Mouse (Mus musculus) left cerebral cortex, postnatal 14 days (tissue): ENCODE measurements around the gene Dock1. TPM values are rescaled to one million over a fixed set of nuclear protein-coding genes. Genes with fewer than 3 reads are reported as not detected.

Experiments used
- DNase-seq, 2 experiments: peaks; one replicate each; pipeline ENCODE4 v3.0.0; 2021 to 2022; ENCODE audit warnings: low spot score in 2 of 2, mixed read lengths in 1 of 2
- intact Hi-C: fragments of 180-260 bp; cut with DNase I; formaldehyde crosslinking; loops from one replicate; pipeline ENCODE4 v1.15.1; 2025
- total RNA-seq, 2 experiments: library from RNA; stranded (reverse); gene quantifications; 2 replicates each; pipeline ENCODE4 v1.2.3; 2021

Dock1 gene
- total RNA-seq, 2 experiments from 2014 or later, result 19.3 to 21.5 TPM

- DNase-seq, result no peak
- intact Hi-C loops, result no loop called here
Measured at GRCm38 (mm10) chr7:135077806-135078205, 407.4 kb downstream of the Dock1 start.

DNA sequence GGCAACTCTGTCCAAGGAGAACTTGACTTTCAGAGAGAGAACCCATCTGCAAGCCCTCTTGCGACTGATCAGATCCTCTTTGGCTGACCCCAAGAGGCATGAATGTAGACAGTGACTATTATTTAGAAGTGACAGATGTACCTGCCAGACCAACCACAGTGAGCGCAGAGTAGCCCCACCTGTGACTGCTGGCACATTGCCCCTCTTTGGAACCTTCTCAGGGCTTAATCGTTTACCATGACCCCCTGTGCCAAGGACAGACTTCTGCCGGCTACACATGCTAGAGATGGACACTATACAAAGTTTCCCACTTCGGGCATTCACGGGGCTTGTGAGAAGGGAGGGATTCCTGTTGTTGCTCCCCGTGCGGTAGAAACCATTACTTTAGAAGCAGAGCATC, 413.0 kb downstream of the Dock1 start:
- intact Hi-C loops, result no loop called here
- DNase-seq, result no peak

DNA sequence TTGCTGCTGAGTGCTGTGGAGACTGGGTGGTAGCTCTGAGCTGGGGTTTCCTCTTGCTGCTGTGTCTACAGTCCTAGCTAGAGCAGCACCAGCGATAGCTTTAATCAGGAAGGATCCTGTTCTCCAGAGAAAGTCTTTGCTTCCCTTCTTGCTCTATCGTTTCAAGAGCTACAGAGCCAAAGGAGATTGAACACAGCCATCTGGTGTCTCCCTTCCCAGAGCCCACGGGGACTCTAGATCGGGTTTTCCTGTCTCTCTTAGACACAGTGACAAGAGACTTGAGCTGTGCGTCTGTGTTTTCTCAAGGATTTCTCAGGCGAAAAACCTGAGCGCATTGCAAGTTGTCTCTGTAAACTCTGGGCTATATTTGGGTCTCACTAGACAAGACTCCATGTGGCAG, 413.6 kb downstream of the Dock1 start:
- DNase-seq, result peak; percentile 14 to 18
- intact Hi-C loops, result no loop called here

- intact Hi-C loops, result no loop called here
- no peak for DNase-seq
Measured at GRCm38 (mm10) chr7:135086556-135086955, 416.1 kb downstream of the Dock1 start.

DNA sequence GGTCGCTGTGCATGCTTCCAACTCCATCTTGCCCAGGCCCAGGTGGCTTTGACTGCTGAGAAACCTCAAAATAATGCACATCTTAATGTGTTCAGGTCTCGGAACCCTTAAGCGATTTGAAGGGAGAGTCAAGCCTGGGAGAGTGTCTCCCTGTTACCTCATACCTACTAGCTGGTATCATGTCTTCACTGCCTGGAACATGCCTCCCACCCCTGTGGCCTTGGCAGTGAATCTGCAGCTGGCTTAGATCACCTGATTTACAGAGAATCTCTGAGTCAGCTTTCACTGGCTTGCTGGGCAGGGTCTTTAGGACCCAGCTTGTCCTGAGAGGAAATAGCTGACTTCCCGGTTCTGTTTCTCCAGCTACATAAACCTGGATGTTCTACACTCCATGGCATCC, 419.2 kb downstream of the Dock1 start:
- DNase-seq, result no peak
- intact Hi-C loops, result no loop called here

DNA sequence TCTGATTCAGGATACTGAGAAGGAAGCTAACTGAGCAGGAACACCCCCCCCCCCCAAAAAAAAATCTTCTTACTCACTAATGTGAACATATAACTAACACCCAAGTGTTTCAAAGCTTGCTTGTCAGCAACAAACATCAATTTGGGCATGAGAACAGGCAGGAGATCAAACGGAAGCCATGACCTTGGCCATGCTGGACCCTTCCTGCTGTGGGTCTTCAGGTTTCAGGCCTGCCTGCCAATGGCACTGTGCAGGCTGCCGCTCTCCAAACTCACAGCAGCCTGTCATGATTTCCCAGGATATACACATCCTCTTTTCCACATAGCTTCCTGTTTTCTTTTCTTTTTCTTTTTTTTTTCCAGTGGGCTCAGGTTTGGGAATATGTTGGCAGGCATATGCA, 423.4 kb downstream of the Dock1 start:
- intact Hi-C loops, result no loop called here
- DNase-seq, result no peak

GRCm38 (mm10) chr7:135101921-135102320, 431.5 kb downstream of the Dock1 start:
- intact Hi-C loops, result no loop called here
- no peak for DNase-seq

DNA sequence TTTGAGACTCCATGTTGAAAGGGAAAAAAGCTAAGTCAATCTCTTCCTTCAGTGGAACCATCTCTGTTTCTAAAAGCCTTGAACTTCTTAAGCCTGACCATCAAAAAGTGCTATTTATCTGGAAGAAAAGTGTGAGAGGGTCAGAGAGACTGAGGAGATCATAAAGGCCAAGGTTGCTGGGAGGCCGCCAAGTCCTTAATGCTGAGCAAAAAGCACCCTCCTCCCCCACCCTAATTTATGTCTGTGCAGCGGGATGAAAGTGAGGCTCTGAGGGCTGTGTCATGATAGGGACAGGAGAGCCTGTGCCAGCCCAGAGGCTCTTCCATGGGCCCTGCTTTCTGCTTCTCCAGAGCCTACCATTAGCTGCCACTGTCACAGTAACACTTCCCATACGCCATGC, 436.1 kb downstream of the Dock1 start:
- intact Hi-C loops, result no loop called here
- DNase-seq, result no peak

- DNase-seq, result no peak
- intact Hi-C loops, result no loop called here
Measured at GRCm38 (mm10) chr7:135110307-135110706, 439.9 kb downstream of the Dock1 start.

DNA sequence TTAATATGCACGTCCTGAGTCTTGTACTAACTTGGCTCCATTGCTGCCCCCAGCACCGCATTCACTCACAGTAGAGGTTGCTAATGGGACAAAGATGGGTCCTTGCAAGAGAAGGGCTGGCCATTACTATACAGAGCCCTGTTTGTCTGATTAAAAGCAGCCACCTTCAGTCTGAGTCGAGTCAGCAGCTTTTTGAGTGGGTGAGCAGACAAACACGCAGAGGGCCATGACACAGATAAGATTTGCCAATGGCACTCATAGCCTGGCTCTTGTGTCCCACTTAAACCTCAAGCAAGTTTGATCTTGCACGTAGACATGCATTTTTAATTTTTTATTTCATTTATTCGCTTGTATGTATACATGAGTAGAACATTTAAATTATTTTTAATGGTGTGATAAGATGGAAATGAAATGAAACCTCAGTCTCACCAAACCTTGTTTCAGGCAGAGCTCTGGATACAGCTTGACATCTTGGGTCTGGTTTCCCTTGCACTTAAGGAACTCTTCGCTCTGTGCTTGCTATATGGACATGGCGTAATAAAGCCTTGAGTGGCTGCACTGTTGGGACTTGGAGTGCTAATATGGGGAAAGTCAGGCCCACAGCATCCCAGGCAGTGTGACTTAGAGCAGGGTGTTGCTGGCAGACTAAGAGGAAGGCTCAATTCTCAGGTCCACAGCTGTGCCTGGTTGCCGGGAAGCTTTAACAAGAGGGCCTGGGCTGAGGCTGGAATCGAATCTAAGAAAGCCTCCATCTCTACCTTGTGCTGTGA, 455.0 kb downstream of the Dock1 start:
- intact Hi-C loops, result no loop called here
- DNase-seq, result no peak

DNA sequence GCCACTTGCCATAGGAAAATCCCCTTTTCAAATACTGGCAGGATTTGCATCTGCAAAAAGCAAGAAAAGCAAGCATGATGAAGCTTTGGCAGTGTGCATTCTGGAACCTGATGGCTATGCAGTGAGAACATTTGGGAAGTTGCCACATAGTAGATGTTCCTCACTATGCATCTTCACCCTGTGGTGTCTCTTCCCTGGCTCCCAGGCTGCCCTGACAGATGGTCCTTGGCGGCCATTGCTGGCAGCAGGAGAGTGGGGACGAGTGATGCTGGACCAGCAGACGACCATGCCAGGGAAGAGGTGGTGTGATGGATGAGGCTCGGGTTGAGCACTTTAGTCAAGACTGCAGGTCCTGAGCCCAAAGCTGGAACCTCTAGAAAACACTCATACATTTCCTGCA, 462.0 kb downstream of the Dock1 start:
- intact Hi-C loops, result no loop called here
- DNase-seq, result no peak

DNA sequence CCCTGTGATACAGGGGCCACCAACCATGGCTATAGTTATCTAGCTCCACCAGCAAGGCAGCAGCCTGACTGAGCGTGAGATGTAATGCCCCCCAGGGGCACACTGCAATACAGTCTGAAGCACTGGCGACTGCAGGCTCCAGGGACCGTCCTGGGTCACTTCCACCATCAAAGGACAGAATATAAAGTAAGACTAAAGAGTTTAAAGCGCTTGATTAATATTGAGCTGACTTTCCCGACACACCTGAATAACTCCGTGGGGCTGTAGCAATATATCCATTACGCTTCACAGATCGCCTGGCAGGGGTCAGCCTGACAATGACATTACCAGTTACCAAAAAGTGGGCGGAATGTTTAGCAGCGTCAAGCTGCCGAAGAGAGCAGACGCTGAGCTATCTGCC, 464.2 kb downstream of the Dock1 start:
- intact Hi-C loops, result no loop called here
- DNase-seq, result no peak

GRCm38 (mm10) chr7:135139153-135139612, 468.7 kb downstream of the Dock1 start:
- peak in 1 of 2 experiments; percentile 62 for DNase-seq
- intact Hi-C loops, result no loop called here

GRCm38 (mm10) chr7:135144731-135145130, 474.3 kb downstream of the Dock1 start:
- intact Hi-C loops, result no loop called here
- no peak for DNase-seq

DNA sequence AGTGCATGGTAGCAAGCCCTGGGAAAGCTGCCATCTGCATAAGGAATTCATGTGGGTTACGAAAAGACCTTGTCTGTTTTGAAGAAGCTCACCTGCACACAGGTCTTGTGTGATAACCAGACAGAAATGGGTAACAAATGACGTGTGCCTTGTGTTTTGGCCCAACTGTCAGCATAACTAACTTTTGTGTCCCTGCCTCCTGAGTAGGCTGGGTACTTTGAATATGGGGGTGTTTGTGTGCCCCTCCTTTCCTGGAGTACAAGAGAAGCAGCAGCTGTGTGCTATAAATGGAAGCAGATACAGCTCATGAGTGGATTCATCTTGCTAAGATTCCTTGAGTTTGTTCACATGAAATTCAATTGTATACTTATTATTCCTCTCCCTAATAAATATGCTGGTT, 480.5 kb downstream of the Dock1 start:
- intact Hi-C loops, result no loop called here
- peak; percentile 26 to 67 for DNase-seq

GRCm38 (mm10) chr7:135157571-135157970, 487.1 kb downstream of the Dock1 start:
- no peak for DNase-seq
- intact Hi-C loops, result no loop called here

DNA sequence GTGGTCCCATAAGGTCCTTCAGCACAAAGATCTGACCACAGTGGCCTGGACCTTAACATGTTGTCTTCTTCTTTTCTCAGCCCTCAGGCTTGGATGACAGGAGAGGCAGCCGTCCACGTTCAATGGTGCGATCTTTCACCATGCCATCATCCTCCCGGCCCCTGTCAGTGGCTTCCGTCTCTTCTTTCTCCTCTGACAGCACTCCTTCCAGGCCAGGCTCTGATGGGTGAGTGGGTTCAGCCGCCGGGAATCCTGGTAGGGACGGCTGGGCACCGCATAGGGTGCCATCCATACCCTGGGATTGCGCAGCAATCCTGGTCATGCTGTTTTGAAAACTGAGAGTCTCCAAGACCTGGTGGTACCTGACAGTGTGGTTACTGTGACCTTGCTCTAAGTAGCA, 487.9 kb downstream of the Dock1 start:
- intact Hi-C loops, result no loop called here
- no peak for DNase-seq

DNA sequence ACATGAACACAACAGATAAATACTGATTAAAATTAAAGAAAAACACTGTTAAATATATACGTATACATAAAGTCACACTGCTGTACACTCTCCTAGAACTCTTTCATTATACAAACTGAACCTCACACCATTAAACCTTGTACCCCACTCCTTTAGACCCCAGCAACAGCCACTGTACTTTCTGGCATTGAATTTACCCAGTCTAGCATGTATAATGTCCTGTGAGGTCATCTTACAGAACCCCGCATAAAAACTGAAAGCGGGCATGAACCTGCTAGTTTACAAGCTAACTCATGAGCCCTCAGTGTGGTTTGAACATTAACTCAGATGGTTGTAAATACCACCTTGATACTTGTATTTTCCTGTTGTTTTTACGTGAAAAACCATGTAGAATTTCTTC, 489.2 kb downstream of the Dock1 start:
- intact Hi-C loops, result no loop called here
- no peak for DNase-seq

- DNase-seq, result peak; percentile 74 to 76
- intact Hi-C loops, result no loop called here
Measured at GRCm38 (mm10) chr7:135165155-135165554, 494.7 kb downstream of the Dock1 start.

DNA sequence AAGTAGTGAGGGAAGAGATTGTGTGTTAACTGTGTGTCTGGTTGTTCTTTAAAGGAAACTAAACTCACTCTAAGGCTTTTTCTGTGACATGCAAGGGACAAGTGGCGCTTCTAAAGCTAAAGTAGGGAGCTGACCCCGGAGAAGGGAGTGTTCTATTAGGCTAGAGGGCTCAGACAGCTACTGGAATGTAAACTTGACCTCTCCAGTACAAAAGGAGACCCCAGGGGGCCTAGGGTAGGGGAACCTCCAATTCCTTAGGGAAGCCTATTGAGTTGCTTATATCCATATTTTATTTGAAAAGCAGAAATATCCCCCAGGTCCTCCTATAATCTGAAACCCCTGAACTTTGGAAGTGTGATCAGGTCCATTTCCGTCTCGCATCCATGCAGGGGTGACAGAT, 499.5 kb downstream of the Dock1 start:
- DNase-seq, result no peak
- intact Hi-C loops, result no loop called here

DNA sequence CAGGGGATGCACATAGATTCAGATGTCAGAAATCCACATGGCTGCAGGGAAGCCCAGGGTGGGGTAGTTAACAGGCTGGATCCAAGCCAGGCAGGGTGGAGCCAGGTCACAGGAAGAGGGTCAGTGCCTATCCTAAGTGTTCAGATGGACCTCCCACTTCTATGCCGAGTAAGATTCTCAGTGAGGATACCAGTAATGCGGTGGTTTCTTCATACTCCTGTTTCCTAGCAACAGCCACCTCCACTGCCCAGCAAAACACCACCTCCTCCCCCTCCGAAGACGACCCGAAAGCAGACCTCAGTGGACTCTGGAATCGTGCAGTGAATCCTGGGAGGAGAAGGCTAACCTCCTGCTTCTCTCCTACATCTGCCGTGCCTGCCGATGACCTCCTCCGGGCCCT, 501.8 kb downstream of the Dock1 start:
- intact Hi-C loops, result no loop called here
- no peak for DNase-seq

DNA sequence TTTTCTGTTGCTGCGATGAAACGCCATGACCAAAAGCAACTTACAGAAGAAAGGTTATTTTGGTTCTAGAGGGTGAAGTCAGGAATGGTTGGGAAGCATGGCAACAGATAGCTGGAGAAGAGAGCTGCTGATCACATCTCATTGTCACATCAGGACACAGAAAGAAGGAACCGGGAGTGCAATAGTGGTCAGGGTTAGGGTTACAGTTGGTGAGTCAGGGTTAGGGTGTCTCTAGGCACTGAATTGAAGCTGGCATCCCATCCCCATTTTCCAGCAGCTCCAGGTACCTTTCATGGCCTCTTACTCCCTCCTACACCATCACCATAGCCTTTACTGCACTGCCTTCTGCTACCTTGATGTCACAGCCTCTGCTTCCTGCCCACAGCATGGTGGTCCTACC, 523.7 kb downstream of the Dock1 start:
- DNase-seq, result no peak
- intact Hi-C loops, result no loop called here
